Mouse (Mus musculus) brain, embryonic 14.5 days (tissue): ENCODE data around the gene Adamtsl4.

Experiments
- CTCF ChIP-seq: fragments of 200-500 bp; IDR thresholded peaks from 2 replicates; pipeline ENCODE4 v1.5.1; 2012; ENCODE audit warnings: inconsistent platforms, mild to moderate bottlenecking, moderate library complexity, borderline replicate concordance; ENCODE audit not compliant: insufficient read depth, insufficient read length; ENCODE audit errors: extremely low read depth
- POLR2A ChIP-seq: fragments of 200-500 bp; IDR thresholded peaks from 2 replicates; pipeline ENCODE4 v1.6.1; 2012; ENCODE audit warnings: mild to moderate bottlenecking, inconsistent platforms, borderline replicate concordance; ENCODE audit not compliant: poor library complexity, insufficient read depth, insufficient read length, severe bottlenecking; ENCODE audit errors: extremely low read depth

DNA sequence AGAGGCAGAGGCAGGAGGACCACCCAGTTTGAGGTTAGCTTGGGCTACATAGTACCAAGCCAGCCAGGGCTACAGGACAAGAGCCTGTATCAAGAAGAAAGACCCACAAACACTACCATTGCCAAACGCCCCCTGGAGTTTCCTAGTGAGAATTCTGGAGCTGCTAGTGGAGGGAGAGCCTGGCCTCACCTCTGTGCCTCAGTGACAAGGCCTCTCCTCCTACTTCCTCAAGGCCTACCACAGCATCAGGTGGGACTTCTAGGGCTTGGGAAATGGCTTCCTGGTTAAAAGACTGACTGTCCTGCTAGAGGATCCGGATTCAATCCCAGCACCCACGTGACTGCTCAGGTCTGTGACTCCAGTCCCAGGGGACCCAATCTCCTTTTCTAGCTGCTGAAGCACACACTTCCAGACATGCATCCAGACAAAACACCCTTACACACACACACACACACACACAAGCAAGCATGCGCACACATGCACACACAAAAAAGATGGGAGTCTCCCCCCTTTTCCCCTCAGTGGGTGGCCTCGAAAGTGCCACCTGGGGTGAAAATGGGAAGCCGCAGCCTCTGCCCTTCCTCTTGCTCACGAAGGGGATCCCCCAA lies 35.4 kb downstream of the Adamtsl4 start:
- no peak for TF ChIP-seq CTCF
- TF ChIP-seq POLR2A, result no peak
